Mouse (Mus musculus) midbrain, embryonic 11.5 days (tissue): Measurements from ENCODE around the gene Coro2a. TPM values are rescaled to one million over a fixed set of nuclear protein-coding genes. Genes with fewer than 3 reads are reported as not detected.

ENCODE experiments used
- ATAC-seq: fragments of 200-750 bp; cut with Nextera tagmentation; 2 replicates; pipeline ENCODE4 v1.8.0; 2017; ENCODE audit warnings: moderate TSS enrichment, moderate library complexity; ENCODE audit not compliant: low FRiP score
- DNase-seq: peaks from one replicate; pipeline ENCODE4 v3.0.0; 2015; ENCODE audit warnings: low spot score; ENCODE audit errors: missing footprints
- H3K27ac ChIP-seq: fragments of 300-500 bp; sonication (generic); 2 replicates; pipeline ENCODE4 v1.5.1; 2014; ENCODE audit warnings: low read depth, low read length
- H3K27me3 ChIP-seq: fragments of 300-500 bp; sonication (generic); 2 replicates; pipeline ENCODE4 v1.6.1; 2014; ENCODE audit warnings: mild to moderate bottlenecking, low read length, moderate library complexity, mixed read lengths; ENCODE audit not compliant: control insufficient read depth, insufficient read depth
- H3K36me3 ChIP-seq: fragments of 300-500 bp; sonication (generic); 2 replicates; pipeline ENCODE4 v1.6.1; 2014; ENCODE audit warnings: mild to moderate bottlenecking, low read length, moderate library complexity, mixed read lengths; ENCODE audit not compliant: control insufficient read depth, insufficient read depth
- H3K4me1 ChIP-seq: fragments of 300-500 bp; sonication (generic); 2 replicates; pipeline ENCODE4 v1.6.1; 2014; ENCODE audit warnings: low read length; ENCODE audit not compliant: control insufficient read depth, insufficient read depth
- H3K4me2 ChIP-seq: fragments of 300-500 bp; sonication (generic); 2 replicates; pipeline ENCODE4 v1.6.1; 2014; ENCODE audit warnings: mild to moderate bottlenecking, moderate library complexity
- H3K4me3 ChIP-seq: fragments of 300-500 bp; sonication (generic); 2 replicates; pipeline ENCODE4 v1.5.1; 2014; ENCODE audit warnings: low read depth, low read length
- H3K9ac ChIP-seq: fragments of 300-500 bp; sonication (generic); 2 replicates; pipeline ENCODE4 v1.6.1; 2014; ENCODE audit warnings: low read length
- H3K9me3 ChIP-seq: fragments of 300-500 bp; sonication (generic); 2 replicates; pipeline ENCODE4 v1.6.1; 2016; ENCODE audit warnings: low read length; ENCODE audit not compliant: control insufficient read depth
- WGBS: fragments of 180-500 bp; shearing (Covaris S2); extraction: QIAGEN DNeasy Blood & Tissue Kit; methylation state at CpG from one replicate; pipeline ENCODE4 v1.1.7; 2014; 5-methylcytosine and 5-hydroxymethylcytosine counted together
- polyA plus RNA-seq: library from polyadenylated mRNA; unstranded; fragments of >200 nt; fragmentation: Nextera tagmentation; extraction: Ambion mirVana; gene quantifications from 2 replicates; pipeline ENCODE4 v1.2.1, GENCODE M21; 2014

The Coro2a gene
- polyA plus RNA-seq, 1 experiment from 2014 or later = 2.2 TPM

DNA sequence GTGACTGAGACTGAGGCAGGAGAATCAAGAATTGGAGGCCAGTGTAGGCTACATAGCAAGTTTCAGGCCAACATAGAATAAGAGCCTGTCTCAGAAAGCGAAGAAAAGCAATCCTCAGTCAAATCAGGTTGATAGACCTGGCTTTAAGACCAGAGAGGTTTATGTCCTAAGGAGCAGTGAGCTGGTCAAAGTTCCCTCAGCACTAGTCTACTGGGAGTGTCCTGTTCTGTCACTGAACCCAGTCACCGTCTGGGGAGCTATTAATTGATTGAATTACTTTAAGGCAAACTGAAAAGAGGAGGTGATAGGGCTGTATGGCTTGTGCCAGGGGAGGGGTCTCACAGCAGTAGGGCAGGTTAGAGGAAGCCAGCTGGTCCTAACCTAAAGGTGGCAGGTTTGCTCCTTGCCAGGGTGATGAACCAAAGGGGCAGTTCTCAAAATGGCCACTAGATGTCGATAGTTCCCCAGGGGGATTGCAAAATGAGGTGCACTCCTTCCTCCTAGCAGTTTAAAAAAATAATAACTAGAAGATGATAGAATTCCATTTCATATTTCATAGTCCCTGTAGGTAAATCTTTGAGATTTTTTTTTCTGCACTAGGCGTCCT is 104.6 kb downstream of the Coro2a start:
- no peak overlapping the region for H3K27ac ChIP-seq
- no peak overlapping the region for H3K9ac ChIP-seq
- H3K4me1 ChIP-seq = no peaks in the 10 kb centered on the region
- no peak overlapping the region for H3K4me3 ChIP-seq
- H3K9me3 ChIP-seq = no peaks in the 10 kb centered on the region
- no peak overlapping the region for H3K4me2 ChIP-seq
- DNase-seq (peak; percentile 95), ATAC-seq (no peak)
- H3K36me3 ChIP-seq = peaks cover 11% of the 10 kb centered on the region; the same call in 1 of the 2 replicates
- no peaks in the 10 kb centered on the region for H3K27me3 ChIP-seq
- 42% methylated on average over 4 of the region's 4 CpGs for WGBS

DNA sequence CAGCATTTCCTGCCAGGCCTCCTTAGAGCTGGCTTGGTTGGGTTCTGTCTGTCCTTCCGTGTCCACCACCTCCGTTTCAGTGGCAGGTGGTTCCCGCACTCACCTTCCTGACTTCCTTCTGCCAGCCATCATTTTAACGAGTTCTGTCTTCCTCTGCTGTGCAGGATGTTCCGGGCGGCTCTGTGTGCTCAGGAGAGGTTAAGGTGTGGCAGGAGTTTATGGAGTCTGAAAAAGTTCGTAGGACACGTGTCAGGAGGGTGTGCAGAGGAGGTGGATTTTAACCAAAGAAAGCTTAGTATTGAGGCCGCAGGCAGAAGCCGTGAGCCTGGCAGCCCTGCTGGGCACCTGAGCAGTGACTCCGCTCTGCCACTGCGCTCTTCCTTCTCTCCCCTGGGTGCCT is 106.5 kb downstream of the Coro2a start:
- Histone ChIP-seq H3K36me3 (peaks cover 8% of the 10 kb centered on the region; the same call in 1 of the 2 replicates), H3K4me1 (no peaks in the 10 kb centered on the region), H3K27me3 (no peaks in the 10 kb centered on the region), H3K9me3 (no peaks in the 10 kb centered on the region), H3K4me3 (no peak overlapping the region), H3K9ac (no peak overlapping the region), H3K27ac (no peak overlapping the region), H3K4me2 (no peak overlapping the region)
- WGBS = 96% methylated on average over 12 of the region's 12 CpGs
- DNase-seq (no peak), ATAC-seq (no peak)

DNA sequence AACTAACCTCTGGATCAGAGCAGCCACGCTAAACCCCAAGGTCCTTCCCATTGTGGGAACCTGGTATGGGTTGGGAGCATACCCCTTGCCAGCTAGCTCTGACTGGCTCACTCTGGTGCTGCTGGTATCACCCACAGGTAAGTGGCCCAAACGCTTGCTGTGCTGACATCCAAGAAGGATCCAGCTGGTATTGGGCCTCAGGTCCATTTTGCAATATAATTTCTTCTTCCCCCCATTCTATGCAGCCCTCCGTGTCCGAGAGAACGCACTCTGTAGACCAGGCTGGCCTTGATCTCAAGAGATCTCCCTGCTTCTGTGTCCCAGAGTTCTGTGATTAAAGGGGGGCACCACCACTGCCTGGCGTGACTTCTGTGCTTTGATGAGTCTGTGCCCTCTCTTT is 108.9 kb downstream of the Coro2a start:
- Histone ChIP-seq H3K27ac (no peak overlapping the region), H3K4me3 (no peak overlapping the region), H3K27me3 (no peaks in the 10 kb centered on the region), H3K4me1 (0 out of 2 replicates have a peak, but pooled peaks cover 5% of the 10 kb centered on the region), H3K9ac (no peak overlapping the region), H3K36me3 (peaks cover 7% of the 10 kb centered on the region; the same call in 1 of the 2 replicates), H3K4me2 (no peak overlapping the region), H3K9me3 (no peaks in the 10 kb centered on the region)
- ATAC-seq (no peak), DNase-seq (peak; percentile 67)
- 92% methylated on average over 6 of the region's 6 CpGs for WGBS

DNA sequence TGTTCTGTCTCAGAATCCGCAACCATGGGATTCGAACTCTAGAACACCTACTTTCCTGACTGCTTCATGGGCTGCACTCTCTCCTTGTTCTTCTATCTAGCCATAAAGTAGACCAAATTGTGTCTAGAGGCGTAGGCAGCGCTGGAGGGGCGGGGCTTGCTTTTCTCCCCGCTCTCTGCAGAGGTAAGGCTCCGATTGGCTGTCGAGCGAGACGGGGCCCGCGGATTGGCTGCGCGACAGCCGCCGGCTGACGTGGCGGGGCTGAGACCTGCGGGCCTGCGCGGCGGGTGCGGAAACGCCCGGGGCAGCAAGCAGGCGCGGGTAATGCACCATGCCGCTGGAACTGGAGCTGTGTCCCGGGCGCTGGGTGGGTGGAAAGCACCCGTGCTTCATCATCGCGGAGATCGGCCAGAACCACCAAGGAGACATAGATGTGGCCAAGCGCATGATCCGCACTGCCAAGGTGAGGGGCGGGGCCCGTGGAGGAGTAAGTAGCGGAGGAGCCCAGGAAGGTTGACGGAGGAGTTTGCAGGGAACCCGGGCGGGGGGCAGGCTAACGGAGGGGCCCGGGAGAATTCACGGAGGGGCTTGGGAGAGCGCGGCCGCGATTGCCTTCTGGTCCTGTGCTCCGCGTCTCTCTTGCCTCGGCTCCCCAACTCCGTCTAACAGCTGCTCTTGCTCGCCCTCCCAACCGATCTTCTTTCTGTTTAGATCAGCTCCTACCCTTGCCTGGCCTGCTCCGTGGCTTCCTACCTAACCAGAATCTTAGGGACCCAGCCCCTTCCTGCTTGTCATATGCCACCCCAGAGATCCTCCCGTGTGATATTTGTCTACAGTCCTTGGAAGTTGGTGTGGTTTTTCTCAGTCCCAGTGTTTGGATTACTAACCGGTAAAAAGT is 112.7 kb downstream of the Coro2a start, which contains the start of gene Nans:
Gene Nans (plus strand): TSS at position 221 of the 898 bp plus-strand sequence.
- peak; percentile 99 for ATAC-seq
- peaks cover 7% of the 10 kb centered on the region; the same call in 1 of the 2 replicates for H3K36me3 ChIP-seq
- H3K4me2 ChIP-seq = peak within 1 kb of the TSS; percentile 54
- no peaks in the 10 kb centered on the region for H3K9me3 ChIP-seq
- H3K4me1 ChIP-seq = 0 out of 2 replicates have a peak, but pooled peaks cover 5% of the 10 kb centered on the region
- DNase-seq = peak; percentile 98
- under 1% methylated on average over 57 of the region's 58 CpGs for WGBS
- H3K27me3 ChIP-seq = no peaks in the 10 kb centered on the region
- no peak within 1 kb of the TSS for H3K27ac ChIP-seq
- H3K4me3 ChIP-seq = peak within 1 kb of the TSS; percentile 79
- peak within 1 kb of the TSS; percentile 79 for H3K9ac ChIP-seq

DNA sequence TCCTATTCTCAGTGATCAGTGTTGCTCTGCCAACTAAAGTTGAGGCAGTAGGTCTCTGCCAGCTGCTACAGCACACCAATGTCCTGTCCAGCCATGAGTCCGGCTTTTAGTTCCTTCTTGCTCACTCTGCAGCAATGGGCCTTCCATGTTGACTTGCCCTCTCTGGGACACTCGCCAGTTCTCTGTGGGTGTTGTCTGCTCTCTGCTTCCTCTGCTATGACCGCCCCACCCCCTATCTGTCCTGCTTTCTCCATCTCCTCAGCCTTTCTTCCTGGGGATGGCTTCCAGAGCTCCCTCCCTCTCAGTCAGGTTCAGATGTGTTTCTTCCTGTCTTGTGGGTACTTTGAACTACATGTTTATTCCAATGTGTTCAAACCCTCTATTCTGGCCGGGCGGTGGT is 114.7 kb downstream of the Coro2a start:
- no peaks in the 10 kb centered on the region for H3K9me3 ChIP-seq
- H3K9ac ChIP-seq = no peak overlapping the region
- no peaks in the 10 kb centered on the region for H3K36me3 ChIP-seq
- DNase-seq = no peak
- 0 out of 2 replicates have a peak, but pooled peaks cover 5% of the 10 kb centered on the region for H3K4me1 ChIP-seq
- H3K4me3 ChIP-seq = no peak overlapping the region
- no peak overlapping the region for H3K4me2 ChIP-seq
- 92% methylated on average over 5 of the region's 5 CpGs for WGBS
- no peak overlapping the region for H3K27ac ChIP-seq
- H3K27me3 ChIP-seq = no peaks in the 10 kb centered on the region
- no peak for ATAC-seq

Other genes with a start within 250 kb of the Coro2a start
- gene Trmo, start 212.8 kb downstream of the Coro2a start, polyA plus RNA-seq = 11.9 and 13.8 TPM in 2 replicates
- 20.4 and 20.5 TPM in 2 replicates for gene Hemgn, start 188.7 kb downstream of the Coro2a start, polyA plus RNA-seq
- 285 and 311 TPM in 2 replicates for gene Anp32b, start 151.3 kb downstream of the Coro2a start, polyA plus RNA-seq
- 76.0 and 76.5 TPM in 2 replicates for gene Nans, start 113.0 kb downstream of the Coro2a start, polyA plus RNA-seq
- gene Trim14, start 66.1 kb downstream of the Coro2a start, polyA plus RNA-seq = 0.46 and 0.99 TPM in 2 replicates
- gene Tbc1d2, start 48.0 kb upstream of the Coro2a start, polyA plus RNA-seq = 0.43 and 0.60 TPM in 2 replicates